Mouse (Mus musculus): ENCODE data around the gene Pnpla2.

Gene Pnpla2

DNA sequence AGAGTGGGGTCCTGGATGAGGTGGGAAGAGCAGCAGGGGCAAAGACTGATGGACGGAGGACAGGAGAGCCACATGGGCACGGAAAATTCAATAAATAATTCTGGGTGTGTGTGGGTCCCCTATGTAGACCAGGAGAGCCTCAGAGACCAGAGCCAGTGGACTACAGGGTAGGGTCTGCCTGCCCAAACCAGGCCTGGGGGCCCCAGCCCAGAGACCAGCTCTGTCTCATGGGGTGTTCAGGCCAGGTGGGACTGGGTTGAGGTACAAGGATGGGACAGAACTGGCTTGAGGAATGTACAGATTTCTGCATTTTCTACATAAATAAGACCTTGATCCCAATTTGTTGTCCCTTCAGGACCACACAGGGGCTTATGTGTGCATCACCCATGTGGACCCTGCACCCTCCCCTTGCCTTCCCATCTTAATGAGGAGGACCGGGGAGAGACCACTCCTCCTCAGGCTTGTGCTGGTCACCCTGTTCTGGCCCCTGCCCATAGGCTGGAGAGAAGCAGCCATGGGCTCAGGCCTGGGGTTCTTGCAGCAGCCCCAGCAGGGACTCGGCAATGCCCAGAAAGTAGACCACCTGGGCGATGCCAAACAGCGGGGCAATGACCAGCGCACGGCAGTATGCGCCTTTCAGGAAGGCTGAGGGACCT, 24.3 kb upstream of the Pnpla2 start:
- in situ Hi-C loops (cut with MboI; ENCODE audit: low pct_unique_long_range_greater_than_20kb in 1 of 2, low sequenced_read_pairs in 2 of 2, unreplicated experiment in 1 of 2) = no loop called here

DNA sequence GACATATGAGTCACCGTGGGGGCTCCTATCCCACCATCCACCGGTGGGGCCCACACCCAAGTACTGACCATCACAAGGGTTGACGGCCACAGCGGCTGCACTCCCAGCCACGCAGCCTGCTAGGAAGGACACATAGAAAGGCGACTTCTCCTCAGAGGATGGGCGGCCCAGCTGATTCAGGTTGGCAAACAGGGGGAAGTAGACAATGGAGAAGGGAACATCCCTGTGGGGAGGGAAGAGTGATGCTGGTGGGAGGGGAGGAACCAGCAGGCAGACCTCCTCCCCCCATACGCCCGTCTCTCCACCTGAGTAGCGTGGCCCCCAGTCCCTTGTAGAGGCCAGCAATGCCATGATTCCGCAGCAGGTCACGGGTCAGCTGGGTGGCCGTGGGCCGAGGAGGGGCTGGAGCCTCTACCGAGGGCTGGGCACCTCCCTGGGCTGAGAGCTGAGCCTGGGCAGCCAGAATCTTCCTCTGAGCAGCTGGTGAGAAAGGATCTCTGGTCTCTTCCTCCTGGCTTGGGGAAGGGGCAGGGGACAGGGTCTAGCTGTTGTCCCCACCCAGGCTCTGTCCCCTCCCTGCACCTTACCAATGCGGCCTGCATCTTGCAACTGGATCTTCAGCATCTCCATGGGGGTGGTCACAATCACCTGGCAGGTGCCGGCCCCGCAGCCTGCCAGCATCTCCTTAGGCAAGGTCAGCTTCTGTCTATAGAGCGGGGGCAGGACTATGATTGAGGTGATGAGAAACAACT, 23.4 kb upstream of the Pnpla2 start:
- in situ Hi-C loops (cut with MboI; ENCODE audit: low pct_unique_long_range_greater_than_20kb in 1 of 2, low sequenced_read_pairs in 2 of 2, unreplicated experiment in 1 of 2) = no loop called here

DNA sequence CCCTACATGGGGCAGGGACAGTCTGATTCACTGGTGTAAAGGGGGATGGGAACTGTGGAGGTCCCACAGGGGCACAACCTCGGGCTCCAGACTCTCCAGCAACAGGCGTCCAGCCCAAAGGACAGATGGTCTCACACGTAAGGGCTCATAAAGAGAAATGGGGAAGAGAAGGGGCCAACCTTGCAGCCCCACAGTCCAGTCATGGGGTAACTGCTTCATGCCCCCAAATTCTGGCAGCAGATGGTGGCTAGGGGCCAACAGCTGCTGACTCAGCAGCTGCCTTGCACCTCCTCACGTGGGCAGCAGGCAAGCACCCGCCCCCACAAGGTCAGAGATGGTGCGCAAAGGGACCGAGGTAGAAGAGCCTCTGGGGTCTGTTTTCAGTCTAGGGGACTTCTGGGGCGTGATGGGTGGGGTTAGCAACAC, 22.8 kb upstream of the Pnpla2 start:
- in situ Hi-C loops (cut with MboI; ENCODE audit: low pct_unique_long_range_greater_than_20kb in 1 of 2, low sequenced_read_pairs in 2 of 2, unreplicated experiment in 1 of 2) = no loop called here

DNA sequence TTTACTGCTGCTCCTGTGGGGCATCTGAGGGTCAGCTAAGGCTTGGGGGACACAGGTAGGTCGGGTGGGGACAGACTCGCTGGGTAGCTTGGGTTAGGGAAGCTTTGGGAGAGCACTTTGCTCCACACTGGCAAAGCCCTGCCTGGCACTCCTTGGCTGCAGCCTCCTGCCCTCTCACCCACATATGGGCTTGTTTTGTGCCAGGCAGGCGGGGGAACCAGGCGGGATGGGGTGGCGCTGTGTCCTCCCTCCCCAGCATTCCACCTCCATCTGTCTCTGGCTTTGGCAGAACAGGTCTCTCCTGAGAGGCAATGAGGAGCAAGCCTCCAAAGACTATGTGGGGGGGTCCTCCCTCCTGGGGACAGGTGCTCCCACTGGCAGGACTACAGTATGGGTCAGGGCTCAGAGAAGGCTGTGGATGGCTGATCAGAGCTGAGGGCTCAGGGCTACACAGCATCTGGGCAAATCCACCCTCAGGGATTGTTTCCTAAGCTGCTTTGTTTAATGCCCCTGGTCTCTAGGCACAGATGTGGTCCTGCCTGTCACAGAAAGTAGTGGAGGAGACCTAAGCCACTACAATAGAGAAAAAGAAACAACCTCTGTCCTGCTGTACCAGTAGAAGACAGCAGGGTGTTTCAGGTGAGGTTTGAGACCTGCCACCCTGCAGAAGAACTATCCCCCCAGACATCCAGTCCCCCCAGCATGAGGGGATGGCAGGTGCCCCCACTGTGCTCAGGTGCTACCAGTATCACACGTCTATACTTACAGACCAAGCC, 22.1 kb upstream of the Pnpla2 start:
- in situ Hi-C loops (cut with MboI; ENCODE audit: low pct_unique_long_range_greater_than_20kb in 1 of 2, low sequenced_read_pairs in 2 of 2, unreplicated experiment in 1 of 2) = no loop called here

DNA sequence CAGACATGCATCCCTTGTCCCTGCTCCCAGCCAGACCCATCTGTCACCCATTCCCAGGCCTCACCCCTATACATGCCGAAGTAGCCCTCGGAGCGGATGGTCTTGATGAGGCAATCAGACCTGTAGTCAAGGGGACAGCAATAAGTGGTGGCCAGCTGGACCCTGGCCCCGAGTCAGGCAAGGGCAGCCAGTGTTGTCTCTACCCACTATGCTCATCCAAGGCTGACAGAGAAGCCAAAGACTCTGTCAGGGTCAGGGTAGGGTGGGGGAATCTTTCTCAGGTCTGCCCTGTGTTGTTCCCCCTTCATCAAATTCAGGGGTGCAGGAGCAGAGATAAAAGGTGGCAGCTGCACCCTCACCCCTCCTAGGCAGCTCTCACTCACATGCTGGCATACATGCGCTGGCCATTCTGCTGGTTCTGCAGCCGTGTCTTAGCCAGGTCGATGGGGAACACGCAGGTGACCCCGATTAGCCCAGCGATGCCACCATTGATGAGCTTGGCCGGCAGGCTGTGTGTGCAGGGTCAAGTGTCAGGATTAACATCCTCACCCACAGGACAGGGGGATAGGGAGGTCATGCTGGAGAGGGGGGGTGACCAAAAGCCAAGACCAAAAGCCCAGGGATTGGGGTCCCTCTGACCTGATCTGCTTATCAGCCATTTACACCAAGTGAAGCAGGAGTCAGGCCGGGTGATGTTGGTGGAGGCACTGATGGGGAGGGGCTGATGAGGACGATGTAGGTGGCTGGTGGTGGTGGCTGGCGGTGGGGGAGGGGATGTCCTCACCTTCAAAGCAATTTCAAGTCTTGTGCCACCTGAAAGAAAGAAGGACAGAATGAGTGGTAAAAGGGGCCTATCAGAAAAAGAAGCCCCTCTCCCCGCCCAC, 21.2 kb upstream of the Pnpla2 start:
- in situ Hi-C loops (cut with MboI; ENCODE audit: low pct_unique_long_range_greater_than_20kb in 1 of 2, low sequenced_read_pairs in 2 of 2, unreplicated experiment in 1 of 2) = no loop called here

DNA sequence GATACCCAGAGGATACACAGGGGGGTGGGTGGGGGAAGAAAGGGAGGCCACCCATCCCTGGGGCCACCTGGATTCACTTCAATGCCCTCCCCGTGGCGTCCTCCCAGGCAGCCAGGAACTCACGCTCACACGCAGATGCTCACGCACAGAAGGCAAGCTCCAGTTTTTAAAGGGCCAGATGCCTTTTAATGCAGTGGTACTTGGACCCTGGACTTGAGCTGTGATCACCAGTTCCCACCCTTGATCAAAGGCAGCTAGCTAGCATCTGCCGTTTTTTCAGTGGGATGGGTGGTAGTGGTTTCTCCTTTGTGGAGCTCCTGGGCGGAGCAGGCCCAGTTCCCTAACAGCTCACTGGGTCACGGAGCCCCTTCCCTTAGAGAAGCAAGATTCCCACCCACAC, 20.5 kb upstream of the Pnpla2 start:
- in situ Hi-C loops (cut with MboI; ENCODE audit: low pct_unique_long_range_greater_than_20kb in 1 of 2, low sequenced_read_pairs in 2 of 2, unreplicated experiment in 1 of 2) = no loop called here

DNA sequence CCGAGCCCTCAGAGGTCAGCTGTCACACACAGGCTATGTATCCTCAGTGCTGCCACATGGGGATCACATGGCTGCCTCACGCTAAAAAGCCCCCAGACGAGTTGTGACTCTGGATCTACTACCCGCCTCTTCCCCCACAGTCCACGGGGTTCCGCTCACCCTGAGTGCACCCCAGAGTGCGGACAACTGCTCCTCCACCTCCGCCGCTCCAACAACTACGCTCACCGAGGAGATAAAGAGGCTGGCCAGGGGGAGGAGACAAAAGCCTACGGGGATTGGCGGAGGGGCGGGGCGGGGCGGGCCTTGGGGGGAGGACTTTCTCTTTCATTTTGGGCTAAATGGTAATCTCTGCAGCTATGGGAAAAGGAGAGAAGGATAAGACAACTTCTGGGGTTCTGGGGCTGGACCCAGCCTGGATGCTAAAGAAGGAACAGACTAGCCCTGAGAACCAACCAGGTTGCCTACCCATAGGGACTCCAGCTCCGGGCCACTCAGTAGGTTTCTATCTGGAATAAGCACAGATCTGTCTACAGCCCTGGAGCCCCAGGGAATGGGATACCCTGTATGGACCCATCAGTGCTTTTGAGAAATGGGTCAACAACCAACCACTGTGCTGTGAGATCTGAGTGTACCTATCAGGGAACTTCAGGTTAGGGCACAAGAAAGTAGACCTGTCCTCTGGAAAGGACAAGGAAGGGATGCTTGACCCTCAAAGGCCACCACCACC, 19.7 kb upstream of the Pnpla2 start:
- in situ Hi-C loops (cut with MboI; ENCODE audit: low pct_unique_long_range_greater_than_20kb in 1 of 2, low sequenced_read_pairs in 2 of 2, unreplicated experiment in 1 of 2) = no loop called here

DNA sequence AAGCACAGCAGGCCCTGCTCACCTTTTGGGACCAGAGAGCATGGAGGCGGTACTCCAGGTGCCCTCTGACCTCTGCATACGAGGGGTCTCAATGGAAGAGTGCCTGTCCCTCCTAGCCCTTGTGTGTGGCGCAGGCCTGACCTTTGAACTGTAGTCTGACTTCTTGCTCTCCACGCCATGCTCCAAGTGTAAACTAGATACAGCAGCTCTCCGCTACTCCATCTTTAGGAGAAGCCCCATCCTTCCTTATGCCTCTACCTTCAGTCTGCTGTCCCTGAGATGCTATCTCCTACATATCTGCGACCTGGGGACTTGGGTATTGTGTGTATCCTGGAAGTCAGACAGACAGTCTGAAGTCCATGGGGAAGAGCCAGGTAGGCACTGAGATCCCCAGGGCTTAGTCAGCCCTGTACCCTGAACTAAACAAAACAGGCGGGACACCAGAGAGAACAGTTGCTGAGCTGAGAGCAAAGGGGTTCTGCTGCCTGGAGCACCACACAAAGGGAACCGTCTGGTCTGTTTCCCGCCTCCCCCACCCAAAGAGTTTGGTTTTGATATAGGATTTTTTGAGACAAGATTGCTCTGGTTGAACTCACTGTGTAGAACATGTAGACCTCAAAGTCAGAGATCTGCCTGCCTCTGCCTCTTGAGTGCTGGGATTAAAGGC, 19.0 kb upstream of the Pnpla2 start:
- in situ Hi-C loops (cut with MboI; ENCODE audit: low pct_unique_long_range_greater_than_20kb in 1 of 2, low sequenced_read_pairs in 2 of 2, unreplicated experiment in 1 of 2) = no loop called here

DNA sequence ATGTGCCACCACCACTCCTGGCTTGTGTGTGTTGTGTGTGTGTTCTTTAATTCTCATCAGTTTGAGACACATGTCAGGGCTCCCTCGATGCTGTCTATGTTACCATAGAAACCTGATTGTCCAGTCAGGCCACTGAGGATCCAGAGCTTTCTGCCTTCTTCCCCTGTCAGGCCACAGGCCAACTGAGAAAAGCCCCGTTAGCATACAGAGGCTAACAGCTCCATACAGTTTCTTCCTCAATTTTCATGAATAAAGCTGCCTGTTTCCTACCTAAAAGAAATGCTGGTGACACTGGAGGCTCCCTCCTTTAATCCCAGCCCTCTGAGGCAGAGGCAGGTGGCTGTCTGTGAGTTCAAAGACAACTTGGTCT, 18.5 kb upstream of the Pnpla2 start:
- in situ Hi-C loops (cut with MboI; ENCODE audit: low pct_unique_long_range_greater_than_20kb in 1 of 2, low sequenced_read_pairs in 2 of 2, unreplicated experiment in 1 of 2) = no loop called here

DNA sequence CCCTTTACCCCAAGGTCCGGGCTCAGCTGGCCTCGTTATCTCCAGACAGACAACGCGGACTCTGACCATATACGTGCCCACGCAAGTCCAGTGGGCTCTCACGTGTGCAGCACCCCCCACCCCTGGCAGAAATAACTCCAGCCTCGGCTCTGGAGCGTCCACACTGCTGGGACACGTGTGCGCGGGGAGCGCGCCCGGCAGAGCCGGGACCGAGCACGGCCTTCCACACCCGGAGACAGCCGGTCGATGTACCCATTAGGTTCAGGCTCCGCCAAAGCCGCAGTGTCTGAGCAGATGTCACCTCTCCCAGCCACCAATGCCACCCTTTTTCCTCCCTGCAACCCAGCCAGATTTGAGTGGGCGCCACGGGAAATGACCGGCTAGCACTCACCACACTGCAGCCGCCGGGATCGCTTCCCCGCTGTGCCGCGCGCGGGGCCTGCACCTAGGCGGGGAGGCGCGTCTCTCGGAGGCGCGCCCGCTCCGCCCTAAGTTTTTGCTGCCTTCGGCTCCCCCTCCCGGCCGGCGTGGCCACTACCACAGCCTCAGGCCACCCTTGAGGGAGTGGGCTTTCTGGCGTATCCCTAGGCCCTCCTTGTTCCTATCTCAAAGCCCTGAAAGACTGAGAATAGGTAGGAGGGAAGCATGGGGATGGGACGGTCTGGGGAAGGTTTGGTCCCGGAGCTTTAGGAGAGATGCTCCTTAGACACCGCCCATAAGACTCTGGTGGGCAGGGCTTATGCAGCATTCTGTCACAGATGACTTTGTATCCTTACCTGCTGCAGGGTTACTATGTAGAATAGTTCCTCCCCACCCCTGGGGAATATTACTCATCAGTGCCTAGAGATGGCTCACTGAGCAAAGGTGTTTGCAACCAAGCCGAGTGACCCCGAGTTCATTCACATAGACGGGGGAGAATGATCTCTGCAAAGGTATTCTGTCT, 17.5 kb upstream of the Pnpla2 start, which contains the start of gene Slc25a22:
Slc25a22 (minus strand) TSS at position 715 of the 943 bp plus-strand sequence.
- in situ Hi-C loops (cut with MboI; ENCODE audit: low pct_unique_long_range_greater_than_20kb in 1 of 2, low sequenced_read_pairs in 2 of 2, unreplicated experiment in 1 of 2) = no loop called here

DNA sequence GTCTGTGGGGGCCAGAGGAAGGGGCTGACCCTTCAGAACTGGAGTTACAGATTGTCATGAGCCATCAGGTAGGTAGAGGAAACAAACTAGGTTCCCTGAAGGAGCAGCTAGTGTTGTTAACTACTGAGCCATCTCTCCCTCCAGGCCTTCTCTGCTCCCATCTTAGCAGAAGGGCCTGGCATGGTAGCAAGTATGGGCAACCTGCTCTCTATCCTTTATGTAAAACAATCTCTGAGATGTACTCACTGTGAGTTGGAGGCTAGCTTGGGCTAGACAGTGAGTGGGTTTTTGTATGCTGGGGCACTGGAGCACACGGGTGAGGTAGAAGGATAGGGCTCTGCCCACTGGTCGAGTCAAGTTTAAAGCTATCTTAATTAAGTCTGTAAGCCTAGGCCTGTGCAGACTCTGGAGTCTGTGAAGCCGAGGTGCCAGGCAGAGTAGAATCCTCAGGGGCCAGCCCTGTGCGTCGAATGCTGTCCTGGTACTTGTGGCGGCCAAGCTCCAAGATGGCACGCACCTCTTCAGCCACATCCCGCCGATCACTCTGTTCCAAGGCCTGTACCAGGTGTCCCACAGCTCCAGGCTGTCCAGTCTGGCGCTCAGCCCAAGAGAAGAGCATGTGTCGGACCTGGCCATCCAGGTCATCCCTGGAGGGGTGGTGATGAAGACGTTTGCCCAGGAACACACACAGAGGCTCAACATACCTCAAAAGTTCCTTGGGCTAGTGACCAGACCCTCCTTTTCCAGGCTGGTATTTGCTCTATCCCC, 16.6 kb upstream of the Pnpla2 start:
- in situ Hi-C loops (cut with MboI; ENCODE audit: low pct_unique_long_range_greater_than_20kb in 1 of 2, low sequenced_read_pairs in 2 of 2, unreplicated experiment in 1 of 2) = no loop called here

DNA sequence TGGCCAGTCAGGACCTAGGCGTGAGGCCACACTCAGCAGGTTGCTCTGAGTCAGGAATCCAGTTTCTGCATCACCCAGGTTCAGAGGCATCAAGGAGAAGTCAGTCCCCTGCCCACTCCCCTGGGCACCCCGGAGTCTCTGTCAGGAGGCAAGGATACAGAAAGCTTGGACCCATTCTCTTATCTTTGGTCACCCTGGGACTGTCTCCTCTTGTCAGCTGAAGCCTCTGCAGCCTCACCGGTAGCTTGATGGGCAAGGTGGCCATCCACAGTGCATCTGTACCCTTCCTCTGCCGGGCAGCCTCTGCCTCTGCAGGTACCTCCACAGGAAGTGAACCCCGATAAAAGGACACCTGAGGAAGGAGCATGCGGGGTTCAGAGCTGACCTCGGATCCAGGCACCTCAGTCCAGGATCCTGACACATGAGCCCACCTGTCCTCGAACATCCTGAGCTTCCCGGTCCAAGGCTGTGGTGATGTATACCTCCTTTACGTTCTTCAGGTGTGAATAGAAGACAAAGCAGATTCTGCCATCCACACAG, 15.8 kb upstream of the Pnpla2 start:
- in situ Hi-C loops (cut with MboI; ENCODE audit: low pct_unique_long_range_greater_than_20kb in 1 of 2, low sequenced_read_pairs in 2 of 2, unreplicated experiment in 1 of 2) = no loop called here

DNA sequence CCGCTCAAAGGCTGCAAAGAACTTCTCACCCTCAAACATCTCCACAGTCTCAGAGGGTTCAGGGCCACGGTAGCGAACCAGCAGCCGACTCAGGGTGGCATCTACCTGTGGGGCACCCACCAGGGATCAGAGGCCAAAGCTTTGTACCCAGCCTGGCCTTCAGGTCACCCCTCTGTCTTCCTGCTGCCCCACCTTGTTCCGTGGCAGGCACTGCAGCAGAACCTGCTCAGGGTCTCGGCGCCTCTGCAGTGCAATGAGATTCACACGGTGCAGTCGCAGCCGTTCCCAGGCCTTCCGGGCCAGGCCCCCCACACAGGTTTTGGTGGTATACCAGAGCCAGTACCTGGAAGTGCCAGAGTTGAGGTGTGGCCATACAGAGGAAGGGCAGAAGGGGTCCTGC, 15.2 kb upstream of the Pnpla2 start:
- in situ Hi-C loops (cut with MboI; ENCODE audit: low pct_unique_long_range_greater_than_20kb in 1 of 2, low sequenced_read_pairs in 2 of 2, unreplicated experiment in 1 of 2) = no loop called here

DNA sequence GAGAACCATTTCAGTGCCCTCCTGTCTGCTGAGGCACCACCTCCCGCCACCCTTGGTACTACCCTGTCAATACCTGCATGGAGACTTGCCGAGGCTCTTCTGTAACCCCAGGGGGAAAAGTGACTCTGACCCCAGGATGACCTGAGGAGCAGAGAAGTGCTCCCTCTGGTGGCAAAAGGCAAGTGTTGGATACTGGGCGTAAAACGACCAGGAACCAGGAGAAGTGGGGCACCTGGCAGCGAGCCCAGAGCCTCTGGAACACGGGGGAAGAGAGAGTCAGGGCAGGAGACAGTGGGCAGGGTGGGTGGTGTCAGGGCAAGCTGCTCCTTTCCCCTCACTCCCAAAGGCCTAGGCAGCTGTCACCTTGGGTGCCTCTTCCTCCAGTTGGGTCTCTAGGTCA, 14.4 kb upstream of the Pnpla2 start:
- in situ Hi-C loops (cut with MboI; ENCODE audit: low pct_unique_long_range_greater_than_20kb in 1 of 2, low sequenced_read_pairs in 2 of 2, unreplicated experiment in 1 of 2) = no loop called here

DNA sequence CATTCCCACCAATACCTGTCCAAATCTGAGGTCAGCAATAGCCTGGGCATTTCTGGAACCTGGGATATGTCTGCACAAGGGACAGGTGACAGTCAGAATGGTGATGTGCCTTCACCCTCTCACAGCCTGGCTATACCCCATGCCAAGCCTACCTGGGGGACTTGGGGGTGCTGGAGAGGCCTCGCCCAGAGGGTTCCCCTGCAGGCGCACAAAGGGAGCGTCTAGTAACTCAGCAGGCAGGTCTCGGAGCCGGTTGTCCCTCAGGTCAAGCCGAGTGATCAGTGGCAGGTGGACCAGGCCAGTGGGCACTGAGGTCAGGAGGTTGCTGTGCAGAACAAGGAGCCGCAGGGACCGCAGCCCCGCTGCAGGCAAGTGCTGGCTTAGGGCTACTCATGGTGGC, 13.5 kb upstream of the Pnpla2 start:
- in situ Hi-C loops (cut with MboI; ENCODE audit: low pct_unique_long_range_greater_than_20kb in 1 of 2, low sequenced_read_pairs in 2 of 2, unreplicated experiment in 1 of 2) = no loop called here

DNA sequence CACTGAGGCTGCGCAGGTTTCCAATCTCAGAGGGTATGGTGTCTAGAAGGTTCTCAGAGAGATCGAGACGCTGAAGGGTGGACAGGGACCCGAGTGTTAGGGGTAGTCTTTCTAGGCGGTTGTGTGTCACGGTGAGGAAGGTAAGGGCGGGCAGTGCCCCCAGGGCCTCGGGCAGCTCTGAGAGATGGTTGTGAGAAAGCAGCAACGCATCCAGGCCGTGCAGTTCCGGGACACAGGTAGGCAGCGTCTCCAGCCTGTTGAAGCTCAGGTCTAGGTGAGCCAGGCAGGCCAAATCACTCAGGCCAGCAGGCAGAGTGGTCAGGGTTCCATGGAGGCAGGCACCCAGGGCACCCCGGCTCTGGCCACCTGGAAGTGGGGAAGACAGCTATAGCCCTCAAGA, 12.8 kb upstream of the Pnpla2 start:
- in situ Hi-C loops (cut with MboI; ENCODE audit: low pct_unique_long_range_greater_than_20kb in 1 of 2, low sequenced_read_pairs in 2 of 2, unreplicated experiment in 1 of 2) = no loop called here

All from mouse embryonic stem cell (cell line).